23 mouse cellular contexts compared by ENCODE assay signal in the genomic region with DNA sequence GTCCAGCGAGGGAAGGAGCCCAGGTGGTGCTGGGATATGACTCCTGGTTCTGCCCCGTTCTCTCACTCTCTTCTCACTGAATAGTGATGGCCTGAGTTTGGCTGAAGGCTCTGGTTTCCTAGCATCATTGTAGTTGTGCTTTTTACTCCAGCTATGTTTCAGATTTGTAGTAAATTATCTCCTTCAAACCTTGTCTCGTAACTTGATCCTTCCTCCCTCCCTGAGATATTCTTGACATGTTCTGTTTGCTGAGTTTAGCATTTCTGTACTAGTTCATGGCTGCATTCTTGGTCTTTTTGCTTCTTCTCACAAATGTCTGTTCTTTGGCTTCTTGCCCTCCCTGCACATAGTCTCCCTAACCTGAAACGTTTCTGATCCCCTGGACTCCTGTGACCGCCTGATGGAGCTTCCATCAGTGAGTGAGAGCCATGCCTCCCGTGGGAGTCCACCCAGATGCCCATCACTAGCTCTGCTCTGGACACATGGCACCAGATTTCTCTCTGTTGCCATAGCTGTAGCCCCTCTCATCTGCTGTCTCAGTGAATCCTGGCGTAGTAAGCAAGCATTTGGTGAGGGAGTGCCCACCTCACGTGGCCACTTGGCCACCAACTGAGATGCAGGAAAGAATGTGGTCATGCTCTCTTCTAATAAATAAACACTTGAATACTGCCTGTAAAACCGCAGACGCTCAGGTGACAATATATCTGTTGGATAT.
A peak's percentile ranks its signal among the peaks of the same experiment; 100 is the strongest.
DNase-seq lines count a peak whose midpoint lies in the region; ATAC-seq lines count a peak whose summit lies in the region.
"Had no signal": no experiment of that assay in that cellular context is flagged by ENCODE, and none has a peak within 500 bp of the region (broad histone marks: within the 10 kb centered on the region; RNA-seq: fewer than 3 reads in every experiment).

No protein-coding gene starts in this region.

- DNase-seq in heart, embryonic 10.5 days (ENCODE audit: low spot score): no peak
- no peak for DNase-seq in kidney, adult 11 months
- peak; percentile 55 for DNase-seq in 3T3-L1 (ENCODE audit: low read depth, low spot score)
- no peak for DNase-seq in lung, postnatal 36 days
- DNase-seq: adrenal gland, adult 8-10 months; cerebellum, adult 18-20 months; gastrocnemius, adult 2 months; heart, postnatal 10 days; kidney, adult 9 months; liver, embryonic 13.5 days; lung, adult 2 months; lung, postnatal 14 days; midbrain, embryonic 14.5 days; right cerebral cortex, postnatal 14 days; thymus, postnatal 14 days had no signal

- H3K4me1 ChIP-seq in heart, embryonic 15.5 days (replicated peaks): peaks cover 34% of the 10 kb centered on the region
- peaks cover 62% of the 10 kb centered on the region for H3K4me1 ChIP-seq in heart, embryonic 10.5 days
- peaks cover 31% of the 10 kb centered on the region for H3K4me1 ChIP-seq in kidney, embryonic 16.5 days (ENCODE audit: insufficient read depth, low read length)
- H3K4me1 ChIP-seq in embryonic facial prominence, embryonic 13.5 days: peaks cover 19% of the 10 kb centered on the region

- ATAC-seq in heart, embryonic 15.5 days (replicated peaks; ENCODE audit: insufficient number of reproducible peaks, insufficient read depth, low FRiP score, low read depth): no peak
- ATAC-seq in kidney, embryonic 16.5 days (ENCODE audit: low FRiP score, low TSS enrichment): 0 out of 2 replicates have a peak, but pooled peaks have one; percentile 31
- ATAC-seq in embryonic facial prominence, embryonic 13.5 days (ENCODE audit: insufficient number of reproducible peaks, insufficient read depth, low FRiP score, low TSS enrichment, low read depth): no peak
- ATAC-seq: activated CD4-positive, CD25-positive, alpha-beta regulatory T cell, adult 4 months; inflammation-experienced regulatory T-cells, adult 6 months had no signal

- no peaks in the 10 kb centered on the region for H3K27me3 ChIP-seq in heart, embryonic 15.5 days
- H3K27me3 ChIP-seq in heart, embryonic 10.5 days (ENCODE audit: insufficient read depth, poor library complexity, severe bottlenecking): no peaks in the 10 kb centered on the region
- H3K27me3 ChIP-seq in kidney, embryonic 16.5 days (ENCODE audit: insufficient read depth, low read length): no peaks in the 10 kb centered on the region
- H3K27me3 ChIP-seq in embryonic facial prominence, embryonic 13.5 days: no peaks in the 10 kb centered on the region
- H3K27me3 ChIP-seq: forebrain, embryonic 12.5 days; liver, embryonic 13.5 days; neural tube, embryonic 12.5 days had no signal

- WGBS in heart, embryonic 15.5 days: 70% methylated on average over 10 of the region's 10 CpGs
- WGBS in heart, embryonic 10.5 days: 81% methylated on average over 10 of the region's 10 CpGs
- 33% methylated on average over 10 of the region's 10 CpGs for WGBS in kidney, embryonic 16.5 days
- WGBS in embryonic facial prominence, embryonic 13.5 days: 67% methylated on average over 10 of the region's 10 CpGs

- no peaks in the 10 kb centered on the region for H3K9me3 ChIP-seq in heart, embryonic 15.5 days (replicated peaks)
- no peaks in the 10 kb centered on the region for H3K9me3 ChIP-seq in heart, embryonic 10.5 days
- H3K9me3 ChIP-seq in kidney, embryonic 16.5 days (ENCODE audit: low read length): no peaks in the 10 kb centered on the region
- H3K9me3 ChIP-seq in embryonic facial prominence, embryonic 13.5 days: no peaks in the 10 kb centered on the region
- H3K9me3 ChIP-seq: forebrain, embryonic 12.5 days; liver, embryonic 13.5 days; neural tube, embryonic 12.5 days had no signal

- no peak overlapping the region for H3K9ac ChIP-seq in heart, embryonic 15.5 days
- H3K9ac ChIP-seq in kidney, embryonic 16.5 days (replicated peaks; ENCODE audit: low read length): no peak overlapping the region
- H3K9ac ChIP-seq in embryonic facial prominence, embryonic 13.5 days: no peak overlapping the region
- H3K9ac ChIP-seq: forebrain, embryonic 12.5 days; liver, embryonic 13.5 days; neural tube, embryonic 12.5 days had no signal

- H3K36me3 ChIP-seq in heart, embryonic 15.5 days: no peaks in the 10 kb centered on the region
- no peaks in the 10 kb centered on the region for H3K36me3 ChIP-seq in heart, embryonic 10.5 days
- H3K36me3 ChIP-seq in kidney, embryonic 16.5 days (ENCODE audit: insufficient read depth, low read length): no peaks in the 10 kb centered on the region
- no peaks in the 10 kb centered on the region for H3K36me3 ChIP-seq in embryonic facial prominence, embryonic 13.5 days
- H3K36me3 ChIP-seq: forebrain, embryonic 12.5 days; liver, embryonic 13.5 days; neural tube, embryonic 12.5 days had no signal

- H3K4me2 ChIP-seq in heart, embryonic 15.5 days: no peak overlapping the region
- no peak overlapping the region for H3K4me2 ChIP-seq in kidney, embryonic 16.5 days (replicated peaks; ENCODE audit: low read depth, low read length)
- no peak overlapping the region for H3K4me2 ChIP-seq in embryonic facial prominence, embryonic 13.5 days
- H3K4me2 ChIP-seq: forebrain, embryonic 12.5 days; liver, embryonic 13.5 days; neural tube, embryonic 12.5 days had no signal

- 0 out of 2 replicates have a peak overlapping the region, but pooled peaks have one; percentile 29 for H3K27ac ChIP-seq in heart, embryonic 15.5 days
- H3K27ac ChIP-seq in heart, embryonic 10.5 days: no peak overlapping the region
- peak overlapping the region; percentile 46; the same call in 1 of the 2 replicates for H3K27ac ChIP-seq in kidney, embryonic 16.5 days (ENCODE audit: low read length)
- peak overlapping the region; percentile 5; the same call in 1 of the 2 replicates for H3K27ac ChIP-seq in embryonic facial prominence, embryonic 13.5 days
- H3K27ac ChIP-seq: forebrain, embryonic 12.5 days; gastrocnemius, adult 2 months; liver, embryonic 13.5 days; neural tube, embryonic 12.5 days had no signal

- no peak overlapping the region for H3K4me3 ChIP-seq in heart, embryonic 15.5 days
- H3K4me3 ChIP-seq in heart, embryonic 10.5 days: no peak overlapping the region
- no peak overlapping the region for H3K4me3 ChIP-seq in kidney, embryonic 16.5 days (ENCODE audit: low read length)
- no peak overlapping the region for H3K4me3 ChIP-seq in embryonic facial prominence, embryonic 13.5 days
- H3K4me3 ChIP-seq: erythroblast, embryonic 14.5 days; forebrain, embryonic 12.5 days; gastrocnemius, adult 2 months; liver, embryonic 13.5 days; neural tube, embryonic 12.5 days had no signal
